ENCODE assay signal across 10 mouse cellular contexts in the genomic region with DNA sequence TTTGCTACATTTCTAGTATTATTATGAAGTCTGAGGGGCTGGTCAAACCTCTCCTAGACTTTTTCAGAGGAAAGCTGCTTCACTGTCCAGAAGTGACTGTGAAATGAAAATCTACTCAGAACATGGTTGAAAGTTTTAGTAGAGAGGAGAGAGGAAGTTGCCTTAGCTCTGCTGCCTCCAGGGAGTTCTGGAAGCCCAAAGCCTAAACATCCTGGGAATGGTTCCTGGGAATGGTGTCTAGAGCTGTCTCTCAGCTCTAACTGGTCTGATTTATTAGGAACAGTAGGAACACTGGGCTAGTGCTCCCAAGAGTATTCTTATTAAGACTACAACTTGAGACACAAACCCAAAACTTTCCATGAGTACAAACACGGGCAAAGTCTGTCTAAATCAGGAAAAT. TPM values are rescaled to one million over a fixed set of nuclear protein-coding genes. Genes with fewer than 3 reads are reported as not detected.
DNase-seq lines count a peak whose midpoint lies in the region; ATAC-seq and TF ChIP-seq lines count a peak whose summit lies in the region.
"Had no signal": no experiment of that assay in that cellular context is flagged by ENCODE, and none has a peak within 500 bp of the region (broad histone marks: within the 10 kb centered on the region; RNA-seq: fewer than 3 reads in every experiment).

No protein-coding gene starts in this region.

- H3K27ac ChIP-seq in heart, adult 2 months: peak overlapping the region; percentile 65
- H3K27ac ChIP-seq in heart, embryonic 10.5 days: no peak overlapping the region
- peak overlapping the region; percentile 62 for H3K27ac ChIP-seq in heart, embryonic 16.5 days (ENCODE audit: low read length)
- H3K27ac ChIP-seq in kidney, postnatal 0 days: 0 out of 2 replicates have a peak overlapping the region, but pooled peaks have one; percentile 27
- H3K27ac ChIP-seq in small intestine, adult 2 months (ENCODE audit: insufficient read depth, low read depth, low read length): 0 out of 2 replicates have a peak overlapping the region, but pooled peaks have one; percentile 29
- H3K27ac ChIP-seq: midbrain, embryonic 10.5 days had no signal

- no peak overlapping the region for H3K9ac ChIP-seq in heart, adult 2 months (ENCODE audit: low read depth, low read length)
- no peak overlapping the region; the same call in 1 of the 2 replicates for H3K9ac ChIP-seq in heart, embryonic 16.5 days (ENCODE audit: low read length)
- no peak overlapping the region for H3K9ac ChIP-seq in kidney, postnatal 0 days (ENCODE audit: low read depth, low read length)

- no peaks in the 10 kb centered on the region for H3K27me3 ChIP-seq in heart, adult 2 months (ENCODE audit: control insufficient read depth, insufficient read depth, low read length)
- no peaks in the 10 kb centered on the region for H3K27me3 ChIP-seq in heart, embryonic 10.5 days (ENCODE audit: insufficient read depth, poor library complexity, severe bottlenecking)
- no peaks in the 10 kb centered on the region for H3K27me3 ChIP-seq in heart, embryonic 16.5 days (ENCODE audit: control insufficient read depth, insufficient read depth, low read length)
- no peaks in the 10 kb centered on the region for H3K27me3 ChIP-seq in kidney, postnatal 0 days (ENCODE audit: insufficient read depth, low read length)
- H3K27me3 ChIP-seq in small intestine, adult 2 months (ENCODE audit: control insufficient read depth, insufficient read depth, low read length): no peaks in the 10 kb centered on the region

- DNase-seq in heart, adult 2 months: peak in 1 of 2 experiments; percentile 39
- DNase-seq in heart, embryonic 10.5 days (ENCODE audit: low spot score): no peak
- DNase-seq in kidney, postnatal 0 days (ENCODE audit: low spot score): peak; percentile 69
- DNase-seq in c-Kit-positive CD71-positive TER-119-positive erythroid progenitor cells, embryonic 14.5 days (ENCODE audit: low spot score): no peak
- no peak for DNase-seq in spleen, postnatal 36 days (ENCODE audit: low spot score in 2 of 2)
- no peak for DNase-seq in urinary bladder, postnatal 36 days (ENCODE audit: low spot score in 2 of 2)
- DNase-seq: right cerebral cortex, postnatal 4 days had no signal

- WGBS in heart, adult 2 months: 74% methylated on average over 1 of the region's 1 CpGs
- 84% methylated on average over 1 of the region's 1 CpGs for WGBS in heart, embryonic 10.5 days
- WGBS in heart, embryonic 16.5 days: 62% methylated on average over 1 of the region's 1 CpGs
- 62% methylated on average over 1 of the region's 1 CpGs for WGBS in kidney, postnatal 0 days
- WGBS in small intestine, adult 2 months: 74% methylated on average over 1 of the region's 1 CpGs

- peak; percentile 64; the same call in 1 of the 2 replicates for TF ChIP-seq POLR2A in heart, adult 2 months (IDR thresholded peaks at IDR 0.05; ENCODE audit: insufficient read depth, low read depth, low read length)
- TF ChIP-seq POLR2A in small intestine, adult 2 months (IDR thresholded peaks at IDR 0.05; ENCODE audit: low read depth, low read length): no peak

- no peak for TF ChIP-seq EP300 in heart, adult 2 months (IDR thresholded peaks at IDR 0.05; ENCODE audit: insufficient read depth, low read depth, low read length)

- H3K9me3 ChIP-seq in heart, embryonic 10.5 days: no peaks in the 10 kb centered on the region
- H3K9me3 ChIP-seq in heart, embryonic 16.5 days (replicated peaks; ENCODE audit: control insufficient read depth, low read length): no peaks in the 10 kb centered on the region
- H3K9me3 ChIP-seq in kidney, postnatal 0 days (replicated peaks; ENCODE audit: low read length): no peaks in the 10 kb centered on the region
- H3K9me3 ChIP-seq: midbrain, embryonic 10.5 days had no signal

- TF ChIP-seq CTCF in heart, adult 2 months (IDR thresholded peaks at IDR 0.05): no peak
- no peak for TF ChIP-seq CTCF in kidney, postnatal 0 days (IDR thresholded peaks at IDR 0.05; ENCODE audit: low read depth)
- no peak for TF ChIP-seq CTCF in small intestine, adult 2 months (IDR thresholded peaks at IDR 0.05; ENCODE audit: extremely low read depth, insufficient read length, insufficient replicate concordance, low read depth, low read length)

- H3K79me2 ChIP-seq in heart, adult 2 months (replicated peaks; ENCODE audit: control insufficient read depth, insufficient read depth, low read length): no peaks in the 10 kb centered on the region

- intact Hi-C loops in heart, adult 2 months (cut with DNase I): loop anchor here (5.0 kb wide), 2 partner anchors 39 to 94 kb away; no protein-coding TSS in a partner anchor

- ATAC-seq in heart, embryonic 16.5 days (replicated peaks; ENCODE audit: extremely low read depth, insufficient read depth, low FRiP score): no peak
- ATAC-seq in kidney, postnatal 0 days (replicated peaks; ENCODE audit: low FRiP score, low read depth): no peak

- H3K4me3 ChIP-seq in heart, adult 2 months: no peak overlapping the region
- H3K4me3 ChIP-seq in heart, embryonic 10.5 days: no peak overlapping the region
- H3K4me3 ChIP-seq in heart, embryonic 16.5 days (ENCODE audit: low read length): no peak overlapping the region
- H3K4me3 ChIP-seq in kidney, postnatal 0 days (replicated peaks; ENCODE audit: low read depth, low read length): no peak overlapping the region
- no peak overlapping the region for H3K4me3 ChIP-seq in small intestine, adult 2 months (ENCODE audit: low read depth, low read length)
- H3K4me3 ChIP-seq: midbrain, embryonic 10.5 days had no signal

- peaks cover 2% of the 10 kb centered on the region; the same call in 1 of the 2 replicates for H3K36me3 ChIP-seq in heart, adult 2 months (ENCODE audit: control insufficient read depth, insufficient read depth, low read length)
- no peaks in the 10 kb centered on the region for H3K36me3 ChIP-seq in heart, embryonic 10.5 days
- no peaks in the 10 kb centered on the region for H3K36me3 ChIP-seq in heart, embryonic 16.5 days (ENCODE audit: control insufficient read depth, insufficient read depth)
- no peaks in the 10 kb centered on the region for H3K36me3 ChIP-seq in kidney, postnatal 0 days (ENCODE audit: insufficient read depth, low read length)
- no peaks in the 10 kb centered on the region for H3K36me3 ChIP-seq in small intestine, adult 2 months (ENCODE audit: control insufficient read depth, insufficient read depth, low read length)
- H3K36me3 ChIP-seq: midbrain, embryonic 10.5 days had no signal

- peaks cover 5% of the 10 kb centered on the region for H3K4me1 ChIP-seq in heart, adult 2 months (ENCODE audit: control insufficient read depth, insufficient read depth, low read length)
- H3K4me1 ChIP-seq in heart, embryonic 10.5 days: peaks cover 8% of the 10 kb centered on the region; the same call in 1 of the 2 replicates
- H3K4me1 ChIP-seq in heart, embryonic 16.5 days (ENCODE audit: control insufficient read depth, insufficient read depth, low read length): no peaks in the 10 kb centered on the region
- no peaks in the 10 kb centered on the region for H3K4me1 ChIP-seq in kidney, postnatal 0 days (replicated peaks; ENCODE audit: insufficient read depth, low read length)
- H3K4me1 ChIP-seq in small intestine, adult 2 months (ENCODE audit: control insufficient read depth, insufficient read depth, insufficient read length, low read length): no peaks in the 10 kb centered on the region
- H3K4me1 ChIP-seq: midbrain, embryonic 10.5 days had no signal

- H3K4me2 ChIP-seq in heart, embryonic 16.5 days (ENCODE audit: low read depth, low read length): peak overlapping the region; percentile 28
- H3K4me2 ChIP-seq in kidney, postnatal 0 days (ENCODE audit: low read length): 0 out of 2 replicates have a peak overlapping the region, but pooled peaks have one; percentile 3

RNA-seq across cellular contexts. Expression of gene Aspn, which starts 2.3 kb away (rescaled TPM):
- 10 to 100 TPM; 13.8 to 16.7 TPM for total RNA-seq in heart, adult 2 months (2021)
- polyA plus RNA-seq in heart, adult 2 months (2012; rRNA removed): 4.3 and 12.0 TPM in 2 replicates
- polyA plus RNA-seq in heart, embryonic 10.5 days (2016; fragmentation: Nextera tagmentation; extraction: Ambion mirVana): 0.21 TPM in 2 replicates
- polyA plus RNA-seq in heart, embryonic 16.5 days (2015; fragmentation: Nextera tagmentation; extraction: Ambion mirVana): 32.2 and 45.0 TPM in 2 replicates
- polyA plus RNA-seq in kidney, postnatal 0 days (2015; fragmentation: Nextera tagmentation; extraction: Ambion mirVana): 24.9 and 30.2 TPM in 2 replicates
- 0.06 and 0.18 TPM in 2 replicates for polyA plus RNA-seq in small intestine, adult 2 months (2012; rRNA removed)

RNA-seq across cellular contexts. Expression of gene Omd, which starts 35.7 kb away (rescaled TPM):
- total RNA-seq in heart, adult 2 months (2021): 1 to 10 TPM; 1.1 to 1.6 TPM
- polyA plus RNA-seq in heart, adult 2 months (2012; rRNA removed): 0.94 and 1.2 TPM in 2 replicates
- 0.65 and 1.0 TPM in 2 replicates for polyA plus RNA-seq in heart, embryonic 10.5 days (2016; fragmentation: Nextera tagmentation; extraction: Ambion mirVana)
- polyA plus RNA-seq in heart, embryonic 16.5 days (2015; fragmentation: Nextera tagmentation; extraction: Ambion mirVana): 0.74 and 1.3 TPM in 2 replicates
- polyA plus RNA-seq in kidney, postnatal 0 days (2015; fragmentation: Nextera tagmentation; extraction: Ambion mirVana): 0.62 and 1.6 TPM in 2 replicates
- polyA plus RNA-seq in small intestine, adult 2 months (2012; rRNA removed): not detected in 2 replicates

RNA-seq across cellular contexts. Expression of gene Ecm2, which starts 41.9 kb away (rescaled TPM):
- 10 to 100 TPM; 13.4 to 15.4 TPM for total RNA-seq in heart, adult 2 months (2021)
- 8.2 and 14.8 TPM in 2 replicates for polyA plus RNA-seq in heart, adult 2 months (2012; rRNA removed)
- polyA plus RNA-seq in heart, embryonic 10.5 days (2016; fragmentation: Nextera tagmentation; extraction: Ambion mirVana): 0.63 and 0.84 TPM in 2 replicates
- 5.0 and 5.8 TPM in 2 replicates for polyA plus RNA-seq in heart, embryonic 16.5 days (2015; fragmentation: Nextera tagmentation; extraction: Ambion mirVana)
- 2.5 TPM in 2 replicates for polyA plus RNA-seq in kidney, postnatal 0 days (2015; fragmentation: Nextera tagmentation; extraction: Ambion mirVana)
- 0.17 and 0.19 TPM in 2 replicates for polyA plus RNA-seq in small intestine, adult 2 months (2012; rRNA removed)

RNA-seq across cellular contexts. Expression of gene Tes3-ps, which starts 53.4 kb away (rescaled TPM):
- total RNA-seq in heart, adult 2 months (2021): 1 to 10 TPM in 1 of 2 experiments, under 1 TPM in 1; 0.99 to 1.4 TPM
- polyA plus RNA-seq in heart, adult 2 months (2012; rRNA removed): 0.08 and 0.09 TPM in 2 replicates
- polyA plus RNA-seq in heart, embryonic 10.5 days (2016; fragmentation: Nextera tagmentation; extraction: Ambion mirVana): 0.68 and 0.90 TPM in 2 replicates
- polyA plus RNA-seq in heart, embryonic 16.5 days (2015; fragmentation: Nextera tagmentation; extraction: Ambion mirVana): 0.74 and 1.1 TPM in 2 replicates
- 0.54 and 0.66 TPM in 2 replicates for polyA plus RNA-seq in kidney, postnatal 0 days (2015; fragmentation: Nextera tagmentation; extraction: Ambion mirVana)
- not detected in 2 replicates for polyA plus RNA-seq in small intestine, adult 2 months (2012; rRNA removed)
